Mouse (Mus musculus) forebrain, embryonic 11.5 days (tissue): ENCODE measurements around the gene Bcat1. TPM values are rescaled to one million over a fixed set of nuclear protein-coding genes. Genes with fewer than 3 reads are reported as not detected.

Experiments
- ATAC-seq: fragments of 200-750 bp; cut with Nextera tagmentation; replicated peaks from 2 replicates; pipeline ENCODE4 v1.8.0; 2017; ENCODE audit warnings: moderate TSS enrichment; ENCODE audit not compliant: low FRiP score
- DNase-seq: peaks from one replicate; pipeline ENCODE4 v3.0.0-alpha.2; 2017; ENCODE audit warnings: low spot score
- H3K27ac ChIP-seq: fragments of 300-500 bp; sonication (generic); 2 replicates; pipeline ENCODE4 v1.5.1; 2014; ENCODE audit warnings: low read depth, low read length
- H3K27me3 ChIP-seq: fragments of 300-500 bp; sonication (generic); 2 replicates; pipeline ENCODE4 v1.6.1; 2014; ENCODE audit warnings: mild to moderate bottlenecking, low read length, mixed read lengths; ENCODE audit not compliant: control insufficient read depth, insufficient read depth
- H3K36me3 ChIP-seq: fragments of 300-500 bp; sonication (generic); 2 replicates; pipeline ENCODE4 v1.6.1; 2014; ENCODE audit warnings: mild to moderate bottlenecking, low read length, moderate library complexity, mixed read lengths; ENCODE audit not compliant: control insufficient read depth, insufficient read depth
- H3K4me1 ChIP-seq: fragments of 300-500 bp; sonication (generic); replicated peaks from 2 replicates; pipeline ENCODE4 v1.6.1; 2014; ENCODE audit warnings: low read length, mixed read lengths; ENCODE audit not compliant: control insufficient read depth, insufficient read depth
- H3K4me2 ChIP-seq: fragments of 300-500 bp; sonication (generic); 2 replicates; pipeline ENCODE4 v1.6.1; 2014; ENCODE audit warnings: low read depth, mild to moderate bottlenecking, low read length, moderate library complexity, mixed read lengths; ENCODE audit not compliant: severe bottlenecking
- H3K4me3 ChIP-seq: fragments of 300-500 bp; sonication (generic); 2 replicates; pipeline ENCODE4 v1.5.1; 2014; ENCODE audit warnings: low read depth, low read length
- H3K9ac ChIP-seq: fragments of 300-500 bp; sonication (generic); 2 replicates; pipeline ENCODE4 v1.6.1; 2014; ENCODE audit warnings: low read length
- H3K9me3 ChIP-seq: fragments of 300-500 bp; sonication (generic); 2 replicates; pipeline ENCODE4 v1.6.1; 2016; ENCODE audit warnings: low read length, mixed read lengths; ENCODE audit not compliant: control insufficient read depth
- WGBS: fragments of 180-500 bp; shearing (Covaris S2); extraction: QIAGEN DNeasy Blood & Tissue Kit; methylation state at CpG from one replicate; pipeline ENCODE4 v1.1.7; 2014; 5-methylcytosine and 5-hydroxymethylcytosine counted together
- polyA plus RNA-seq: library from polyadenylated mRNA; unstranded; fragments of >200 nt; fragmentation: Nextera tagmentation; extraction: Ambion mirVana; gene quantifications from 2 replicates; pipeline ENCODE4 v1.2.1, GENCODE M21; 2014

Gene Bcat1
- polyA plus RNA-seq, 1 experiment from 2014 or later: 110 TPM

- WGBS: 70% methylated on average over 6 of the region's 6 CpGs
- no peaks in the 10 kb centered on the region; the same call in 1 of the 2 replicates for H3K36me3 ChIP-seq
Measured at GRCm38 (mm10) chr6:145001493-145001892, 74.5 kb downstream of the Bcat1 start.

GRCm38 (mm10) chr6:144997229-144997628 is 78.8 kb downstream of the Bcat1 start:
- Histone ChIP-seq H3K27ac (no peak overlapping the region), H3K9me3 (no peaks in the 10 kb centered on the region), H3K4me1 (no peaks in the 10 kb centered on the region), H3K36me3 (no peaks in the 10 kb centered on the region; the same call in 1 of the 2 replicates), H3K4me3 (no peak overlapping the region), H3K4me2 (no peak overlapping the region), H3K27me3 (no peaks in the 10 kb centered on the region), H3K9ac (no peak overlapping the region)
- WGBS: 88% methylated on average over 3 of the region's 3 CpGs
- ATAC-seq (no peak), DNase-seq (no peak)

More at GRCm38 (mm10) chr6:145001493-145001892, 74.5 kb downstream of the Bcat1 start:
- H3K27me3 ChIP-seq: no peaks in the 10 kb centered on the region
- no peak for ATAC-seq
- DNase-seq: no peak
- no peak overlapping the region for H3K4me3 ChIP-seq
- no peaks in the 10 kb centered on the region for H3K9me3 ChIP-seq
- no peaks in the 10 kb centered on the region for H3K4me1 ChIP-seq
- no peak overlapping the region for H3K27ac ChIP-seq
- H3K4me2 ChIP-seq: no peak overlapping the region
- no peak overlapping the region for H3K9ac ChIP-seq

GRCm38 (mm10) chr6:144992111-144992510 is 83.9 kb downstream of the Bcat1 start:
- no peak overlapping the region for H3K27ac ChIP-seq
- 62% methylated on average over 3 of the region's 3 CpGs for WGBS
- H3K9ac ChIP-seq: no peak overlapping the region
- no peaks in the 10 kb centered on the region for H3K36me3 ChIP-seq
- no peaks in the 10 kb centered on the region for H3K9me3 ChIP-seq
- no peaks in the 10 kb centered on the region for H3K27me3 ChIP-seq
- H3K4me2 ChIP-seq: no peak overlapping the region
- no peaks in the 10 kb centered on the region for H3K4me1 ChIP-seq
- H3K4me3 ChIP-seq: no peak overlapping the region
- ATAC-seq (no peak), DNase-seq (no peak)

DNA sequence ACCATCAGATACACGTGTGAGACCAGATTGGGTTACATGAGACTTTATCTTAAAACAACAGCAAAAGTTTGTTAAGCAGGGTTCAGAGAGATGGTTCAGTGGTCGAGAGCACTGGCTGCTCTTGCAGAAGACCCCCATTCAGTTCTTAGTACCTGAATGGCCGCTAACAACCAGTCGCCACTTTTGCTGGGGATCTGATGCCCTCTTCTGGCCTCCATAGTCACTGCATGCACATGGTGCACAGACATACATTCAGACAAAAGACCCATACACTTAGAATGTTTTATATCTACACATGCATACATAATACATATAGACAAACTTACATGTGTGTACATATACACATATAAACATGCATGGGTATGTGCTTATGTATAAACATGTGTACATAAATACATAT is 86.8 kb downstream of the Bcat1 start:
- Histone ChIP-seq H3K27ac (no peak overlapping the region), H3K4me3 (no peak overlapping the region), H3K4me2 (no peak overlapping the region), H3K36me3 (no peaks in the 10 kb centered on the region), H3K27me3 (no peaks in the 10 kb centered on the region), H3K4me1 (no peaks in the 10 kb centered on the region), H3K9me3 (no peaks in the 10 kb centered on the region), H3K9ac (no peak overlapping the region)
- DNase-seq (no peak), ATAC-seq (no peak)
- WGBS: 87% methylated on average over 4 of the region's 4 CpGs

DNA sequence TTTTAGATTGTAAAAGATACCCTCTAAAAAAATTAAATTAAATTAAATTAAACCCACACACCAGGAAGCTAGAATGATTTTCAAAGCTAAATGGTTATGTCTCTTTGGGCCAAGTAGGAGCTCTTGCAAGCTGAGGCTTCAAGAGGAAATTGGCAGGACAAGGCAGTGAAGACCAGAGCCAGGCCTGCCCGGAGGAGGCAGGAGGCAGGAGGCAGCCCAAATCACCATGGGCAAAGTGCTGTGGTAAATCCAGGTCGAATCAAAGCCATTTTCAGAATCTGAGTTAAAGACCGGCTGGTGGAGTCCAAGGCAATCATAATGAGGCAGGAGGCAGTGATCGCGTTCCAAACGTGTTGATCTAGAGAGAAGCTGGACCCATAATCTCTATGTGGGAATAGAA is 88.3 kb downstream of the Bcat1 start:
- Histone ChIP-seq H3K27ac (no peak overlapping the region), H3K9me3 (no peaks in the 10 kb centered on the region), H3K36me3 (no peaks in the 10 kb centered on the region), H3K4me2 (no peak overlapping the region), H3K4me3 (no peak overlapping the region), H3K4me1 (no peaks in the 10 kb centered on the region), H3K9ac (no peak overlapping the region), H3K27me3 (no peaks in the 10 kb centered on the region)
- WGBS: 87% methylated on average over 6 of the region's 6 CpGs
- no peak for DNase-seq
- ATAC-seq: no peak

GRCm38 (mm10) chr6:144987216-144987615 is 88.8 kb downstream of the Bcat1 start:
- WGBS: 83% methylated on average over 7 of the region's 7 CpGs
- Histone ChIP-seq H3K4me2 (no peak overlapping the region), H3K27me3 (no peaks in the 10 kb centered on the region), H3K9ac (no peak overlapping the region), H3K36me3 (no peaks in the 10 kb centered on the region), H3K9me3 (no peaks in the 10 kb centered on the region), H3K27ac (no peak overlapping the region), H3K4me1 (no peaks in the 10 kb centered on the region), H3K4me3 (no peak overlapping the region)
- no peak for ATAC-seq
- no peak for DNase-seq

GRCm38 (mm10) chr6:144984221-144984620 is 91.8 kb downstream of the Bcat1 start:
- H3K4me2 ChIP-seq: no peak overlapping the region
- no peak for DNase-seq
- ATAC-seq: no peak
- H3K36me3 ChIP-seq: no peaks in the 10 kb centered on the region
- no peak overlapping the region for H3K27ac ChIP-seq
- 94% methylated on average over 8 of the region's 8 CpGs for WGBS
- H3K4me1 ChIP-seq: no peaks in the 10 kb centered on the region
- H3K9ac ChIP-seq: no peak overlapping the region
- no peak overlapping the region for H3K4me3 ChIP-seq
- H3K9me3 ChIP-seq: no peaks in the 10 kb centered on the region
- no peaks in the 10 kb centered on the region for H3K27me3 ChIP-seq

- no peak overlapping the region for H3K9ac ChIP-seq
- no peaks in the 10 kb centered on the region for H3K9me3 ChIP-seq
- DNase-seq (no peak), ATAC-seq (no peak)
- H3K27me3 ChIP-seq: no peaks in the 10 kb centered on the region
- no peaks in the 10 kb centered on the region for H3K4me1 ChIP-seq
- H3K36me3 ChIP-seq: no peaks in the 10 kb centered on the region
- 77% methylated on average over 3 of the region's 3 CpGs for WGBS
- no peak overlapping the region for H3K4me2 ChIP-seq
- no peak overlapping the region for H3K4me3 ChIP-seq
- H3K27ac ChIP-seq: no peak overlapping the region
Measured at GRCm38 (mm10) chr6:144982093-144982492, 93.9 kb downstream of the Bcat1 start.

DNA sequence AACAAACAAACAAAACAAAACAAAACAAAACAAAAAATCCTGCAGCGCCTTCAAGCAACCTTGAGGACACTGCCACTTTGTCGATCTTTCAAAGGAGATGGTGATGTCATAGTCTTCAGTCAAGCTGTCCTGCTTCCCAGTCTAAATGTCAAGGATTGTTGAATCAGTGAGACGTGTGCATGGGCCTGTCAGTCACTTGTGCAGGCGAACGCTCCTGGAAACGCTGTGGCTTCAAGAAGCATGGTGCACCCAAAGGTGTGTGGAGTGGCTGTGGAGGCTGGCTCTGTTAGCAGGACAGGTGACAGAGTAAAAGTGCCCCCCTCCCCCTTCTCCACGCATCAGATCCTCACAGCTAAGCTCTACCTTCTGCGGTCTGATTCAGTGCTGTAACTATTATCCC is 103.6 kb downstream of the Bcat1 start:
- 89% methylated on average over 8 of the region's 8 CpGs for WGBS
- Histone ChIP-seq H3K27me3 (no peaks in the 10 kb centered on the region), H3K36me3 (no peaks in the 10 kb centered on the region), H3K4me2 (no peak overlapping the region), H3K4me1 (no peaks in the 10 kb centered on the region), H3K9ac (no peak overlapping the region), H3K27ac (no peak overlapping the region), H3K9me3 (peaks cover 4% of the 10 kb centered on the region), H3K4me3 (no peak overlapping the region)
- ATAC-seq (no peak), DNase-seq (no peak)
